Mouse (Mus musculus) thymus, adult 2 months (tissue): ENCODE data around the gene Slc35e2.

ENCODE experiments used
- CTCF ChIP-seq: fragments of 200-500 bp; IDR thresholded peaks from 2 replicates; pipeline ENCODE4 v1.5.1; 2012; ENCODE audit warnings: mild to moderate bottlenecking, control low read depth, low read length, moderate library complexity, borderline replicate concordance; ENCODE audit not compliant: control insufficient read depth, poor library complexity, insufficient read depth; ENCODE audit errors: extremely low read depth
- POLR2A ChIP-seq: fragments of 200-500 bp; IDR thresholded peaks from 2 replicates; pipeline ENCODE4 v1.6.1; 2012; ENCODE audit warnings: mild to moderate bottlenecking, low read length, control low read depth, moderate library complexity; ENCODE audit not compliant: control insufficient read depth, poor library complexity, insufficient read depth; ENCODE audit errors: extremely low read depth

GRCm38 (mm10) chr4:155566555-155566954 lies 34.7 kb upstream of the Slc35e2 start:
- no peak for TF ChIP-seq POLR2A
- TF ChIP-seq CTCF = no peak
